Mouse (Mus musculus) cerebellum, adult 2 months (tissue): ENCODE results near the gene Pitpnm2. TPM values are rescaled to one million over a fixed set of nuclear protein-coding genes. Genes with fewer than 3 reads are reported as not detected.

ENCODE experiments used
- DNase-seq, 2 experiments: peaks; one replicate each; pipeline ENCODE4 v3.0.0; 2021
- H3K27ac ChIP-seq: fragments of 200-500 bp; 2 replicates; pipeline ENCODE4 v1.5.1; 2012; ENCODE audit warnings: low read length, control low read depth, inconsistent platforms; ENCODE audit not compliant: insufficient read depth
- H3K27me3 ChIP-seq: fragments of 200-500 bp; 2 replicates; pipeline ENCODE4 v1.6.1; 2012; ENCODE audit warnings: inconsistent platforms, mild to moderate bottlenecking, low read length, moderate library complexity; ENCODE audit not compliant: control insufficient read depth, insufficient read depth
- H3K4me1 ChIP-seq: fragments of 200-500 bp; 2 replicates; pipeline ENCODE4 v1.6.1; 2011; ENCODE audit warnings: low read length; ENCODE audit not compliant: control insufficient read depth, insufficient read depth
- H3K4me3 ChIP-seq: fragments of 200-500 bp; replicated peaks from 2 replicates; pipeline ENCODE3; 2011; ENCODE audit warnings: mild to moderate bottlenecking, low read depth, low read length, control low read depth; ENCODE audit not compliant: insufficient read depth
- CTCF ChIP-seq: fragments of 200-500 bp; IDR thresholded peaks from 2 replicates; pipeline ENCODE4 v1.5.1; 2011; ENCODE audit warnings: low read depth, mild to moderate bottlenecking, control low read depth, low read length, moderate library complexity, borderline replicate concordance; ENCODE audit not compliant: insufficient read depth
- POLR2A ChIP-seq: fragments of 200-500 bp; IDR thresholded peaks from 2 replicates; pipeline ENCODE4 v1.6.1; 2011; ENCODE audit warnings: low read length, control low read depth, borderline replicate concordance; ENCODE audit not compliant: insufficient read depth
- WGBS: fragments of 180-500 bp; shearing (Covaris S2); methylation state at CpG from one replicate; pipeline ENCODE4 v1.1.7; 2018; 5-methylcytosine and 5-hydroxymethylcytosine counted together
- polyA plus RNA-seq: library from polyadenylated mRNA; depleted of rRNA; stranded (reverse); fragments of >200 nt; gene quantifications from 2 replicates; pipeline ENCODE4 v1.2.3, GENCODE M21; 2012

The Pitpnm2 gene
- polyA plus RNA-seq, 1 experiment: 54.2 TPM

- 79% methylated on average over 2 of the region's 2 CpGs for WGBS
- H3K27ac ChIP-seq: no peak overlapping the region
Observed at GRCm38 (mm10) chr5:124201564-124201963, 48.0 kb downstream of the Pitpnm2 start.

GRCm38 (mm10) chr5:124200844-124201243 lies 48.7 kb downstream of the Pitpnm2 start:
- H3K27me3 ChIP-seq: no peaks in the 10 kb centered on the region
- TF ChIP-seq POLR2A (no peak), CTCF (no peak)
- DNase-seq: no peak
- H3K4me3 ChIP-seq: no peak overlapping the region
- H3K4me1 ChIP-seq: peaks cover 26% of the 10 kb centered on the region
- H3K27ac ChIP-seq: no peak overlapping the region
- 89% methylated on average over 5 of the region's 5 CpGs for WGBS

More at GRCm38 (mm10) chr5:124201564-124201963, 48.0 kb downstream of the Pitpnm2 start:
- H3K4me3 ChIP-seq: no peak overlapping the region
- peaks cover 32% of the 10 kb centered on the region for H3K4me1 ChIP-seq
- no peak for TF ChIP-seq CTCF
- no peak for TF ChIP-seq POLR2A
- no peak for DNase-seq
- H3K27me3 ChIP-seq: no peaks in the 10 kb centered on the region

- H3K27ac ChIP-seq: no peak overlapping the region
- 55% methylated on average over 5 of the region's 5 CpGs for WGBS
Observed at GRCm38 (mm10) chr5:124199168-124199567, 50.4 kb downstream of the Pitpnm2 start.

GRCm38 (mm10) chr5:124198473-124198872 lies 51.1 kb downstream of the Pitpnm2 start:
- Histone ChIP-seq H3K4me1 (peaks cover 38% of the 10 kb centered on the region), H3K4me3 (no peak overlapping the region), H3K27ac (no peak overlapping the region), H3K27me3 (no peaks in the 10 kb centered on the region)
- TF ChIP-seq CTCF (no peak), POLR2A (no peak)
- DNase-seq: no peak
- 88% methylated on average over 7 of the region's 7 CpGs for WGBS

More at GRCm38 (mm10) chr5:124199168-124199567, 50.4 kb downstream of the Pitpnm2 start:
- peaks cover 31% of the 10 kb centered on the region for H3K4me1 ChIP-seq
- DNase-seq: peak in 1 of 2 experiments; percentile 32
- no peak for TF ChIP-seq POLR2A
- no peak for TF ChIP-seq CTCF
- H3K27me3 ChIP-seq: no peaks in the 10 kb centered on the region
- no peak overlapping the region for H3K4me3 ChIP-seq

GRCm38 (mm10) chr5:124196082-124196481 lies 53.5 kb downstream of the Pitpnm2 start:
- H3K4me3 ChIP-seq: no peak overlapping the region
- no peak for DNase-seq
- TF ChIP-seq POLR2A (no peak), CTCF (no peak)
- no peaks in the 10 kb centered on the region for H3K27me3 ChIP-seq
- H3K27ac ChIP-seq: no peak overlapping the region
- 65% methylated on average over 4 of the region's 4 CpGs for WGBS
- peaks cover 41% of the 10 kb centered on the region for H3K4me1 ChIP-seq

GRCm38 (mm10) chr5:124194386-124195084 lies 55.0 kb downstream of the Pitpnm2 start:
- TF ChIP-seq CTCF: no peak
- no peak for TF ChIP-seq POLR2A
- DNase-seq: no peak
- 58% methylated on average over 11 of the region's 11 CpGs for WGBS
- Histone ChIP-seq H3K4me1 (peaks cover 43% of the 10 kb centered on the region), H3K27ac (no peak overlapping the region; the same call in 1 of the 2 replicates), H3K27me3 (no peaks in the 10 kb centered on the region), H3K4me3 (no peak overlapping the region)

- no peak for DNase-seq
- H3K27ac ChIP-seq: no peak overlapping the region
- peaks cover 41% of the 10 kb centered on the region for H3K4me1 ChIP-seq
- WGBS: 70% methylated on average over 24 of the region's 24 CpGs
- no peak overlapping the region for H3K4me3 ChIP-seq
- no peaks in the 10 kb centered on the region for H3K27me3 ChIP-seq
- TF ChIP-seq CTCF (no peak), POLR2A (no peak)
Observed at GRCm38 (mm10) chr5:124193286-124194112, 56.1 kb downstream of the Pitpnm2 start.
